Mouse (Mus musculus) adipocyte (in vitro differentiated cells): ENCODE measurements around the gene Zfp507.

Experiments
- DNase-seq: peaks from one replicate; pipeline ENCODE4 v3.0.0-alpha.2; 2016; ENCODE audit warnings: low spot score

Zfp507 gene

GRCm38 (mm10) chr7:35782252-35782651 is 20.6 kb downstream of the Zfp507 start:
- DNase-seq: no peak

- no peak for DNase-seq
These were observed 28.7 kb downstream of the Zfp507 start for GRCm38 (mm10) chr7:35774127-35774526.

- no peak for DNase-seq
These were observed 30.5 kb downstream of the Zfp507 start for GRCm38 (mm10) chr7:35772347-35772746.

GRCm38 (mm10) chr7:35771106-35771505 is 31.7 kb downstream of the Zfp507 start:
- no peak for DNase-seq

- DNase-seq: no peak
These were observed 32.7 kb downstream of the Zfp507 start for GRCm38 (mm10) chr7:35770122-35770521.

GRCm38 (mm10) chr7:35764461-35764860 is 38.3 kb downstream of the Zfp507 start:
- no peak for DNase-seq

- DNase-seq: no peak
These were observed 41.0 kb downstream of the Zfp507 start for GRCm38 (mm10) chr7:35761801-35762200.

- DNase-seq: no peak
These were observed 43.2 kb downstream of the Zfp507 start for GRCm38 (mm10) chr7:35759602-35760001.

- no peak for DNase-seq
These were observed 46.0 kb downstream of the Zfp507 start for GRCm38 (mm10) chr7:35756510-35757440.

- no peak for DNase-seq
These were observed 48.0 kb downstream of the Zfp507 start for GRCm38 (mm10) chr7:35754886-35755168.

- peak; percentile 62 for DNase-seq
These were observed 48.5 kb downstream of the Zfp507 start, which contains the start of gene Dpy19l3 for GRCm38 (mm10) chr7:35754033-35754885. Gene Dpy19l3, minus strand, starts transcription at chr7:35754454.

- no peak for DNase-seq
These were observed 49.3 kb downstream of the Zfp507 start for GRCm38 (mm10) chr7:35753319-35754032.

- DNase-seq: no peak
These were observed 51.9 kb downstream of the Zfp507 start for GRCm38 (mm10) chr7:35750873-35751272.

- DNase-seq: no peak
These were observed 55.3 kb downstream of the Zfp507 start for GRCm38 (mm10) chr7:35747397-35747964.

- no peak for DNase-seq
These were observed 56.0 kb downstream of the Zfp507 start for GRCm38 (mm10) chr7:35746686-35747396.

GRCm38 (mm10) chr7:35745281-35745702 is 57.5 kb downstream of the Zfp507 start:
- DNase-seq: no peak

- DNase-seq: no peak
These were observed 58.0 kb downstream of the Zfp507 start for GRCm38 (mm10) chr7:35744771-35745170.

- DNase-seq: no peak
These were observed 60.5 kb downstream of the Zfp507 start for GRCm38 (mm10) chr7:35742310-35742709.

GRCm38 (mm10) chr7:35741858-35742257 is 60.9 kb downstream of the Zfp507 start:
- DNase-seq: no peak

GRCm38 (mm10) chr7:35740489-35741230 is 62.1 kb downstream of the Zfp507 start:
- no peak for DNase-seq

- DNase-seq: no peak
These were observed 63.9 kb downstream of the Zfp507 start for GRCm38 (mm10) chr7:35738871-35739270.
